Mouse (Mus musculus): ENCODE data around the gene Csf3. TPM values are rescaled to one million over a fixed set of nuclear protein-coding genes. Genes with fewer than 3 reads are reported as not detected.
"Not testable (repeated sequence)": the region's sequence is repeated elsewhere in the genome, so short reads cannot be mapped to it uniquely, and the experiment has no call there.

The Csf3 gene
- polyA plus RNA-seq (2014; fragmentation: Nextera tagmentation; extraction: Ambion mirVana), result not detected in 2 replicates

DNA sequence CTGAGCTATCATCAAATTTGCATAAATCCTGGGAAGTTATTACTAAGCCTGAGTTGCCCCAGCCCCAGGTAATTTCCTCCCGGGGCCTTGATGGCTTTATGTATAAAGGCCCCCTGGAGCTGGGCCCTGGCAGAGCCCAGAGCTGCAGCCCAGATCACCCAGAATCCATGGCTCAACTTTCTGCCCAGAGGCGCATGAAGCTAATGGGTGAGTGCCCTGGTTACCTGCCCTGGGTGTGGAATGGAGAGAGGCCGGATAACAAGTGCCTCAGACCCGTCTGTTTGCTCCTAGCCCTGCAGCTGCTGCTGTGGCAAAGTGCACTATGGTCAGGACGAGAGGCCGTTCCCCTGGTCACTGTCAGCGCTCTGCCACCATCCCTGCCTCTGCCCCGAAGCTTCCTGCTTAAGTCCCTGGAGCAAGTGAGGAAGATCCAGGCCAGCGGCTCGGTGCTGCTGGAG, at the start of gene Csf3:
TSS of gene Csf3 (plus strand) at position 51 of the 458 bp plus-strand sequence.
- H3K9me3 ChIP-seq (ENCODE audit: control insufficient read depth, low read length), result no peaks in the 10 kb centered on the region
- H3K36me3 ChIP-seq (ENCODE audit: control insufficient read depth, insufficient read depth, low read length), result peaks cover 20% of the 10 kb centered on the region
- no peak within 1 kb of the TSS for H3K4me2 ChIP-seq (ENCODE audit: low read depth, low read length)
- H3K27ac ChIP-seq (ENCODE audit: low read depth, low read length), result no peak within 1 kb of the TSS
- no peak within 1 kb of the TSS for H3K9ac ChIP-seq (replicated peaks; ENCODE audit: low read depth, low read length)
- H3K4me1 ChIP-seq (ENCODE audit: control insufficient read depth, insufficient read depth, low read length), result no peaks in the 10 kb centered on the region
- H3K4me3 ChIP-seq (ENCODE audit: low read depth, low read length), result no peak within 1 kb of the TSS
- 32% methylated on average over 10 of the region's 10 CpGs for WGBS
- no peak for ATAC-seq (ENCODE audit: low read depth)
- no peaks in the 10 kb centered on the region for H3K27me3 ChIP-seq (ENCODE audit: control insufficient read depth, insufficient read depth, low read length)

DNA sequence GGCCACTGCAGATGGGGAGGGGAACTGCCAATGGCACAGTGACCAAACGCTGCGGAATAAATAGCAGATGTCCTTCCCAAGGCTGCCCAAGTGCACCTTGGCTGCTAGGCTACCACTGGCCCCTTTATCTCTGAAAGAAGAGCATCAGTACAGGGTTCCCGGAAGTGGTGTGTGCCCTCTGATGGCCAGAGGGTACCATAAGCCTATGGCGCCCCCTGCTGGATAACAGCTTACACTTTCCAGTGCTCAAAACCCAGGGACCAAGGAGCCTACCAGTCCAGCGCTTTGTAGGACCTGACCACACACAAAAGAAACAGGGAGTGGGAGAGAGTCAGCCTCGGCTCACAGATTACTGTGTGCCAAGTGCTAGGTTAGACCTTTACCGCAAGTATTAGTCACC, 46.0 kb upstream of the Csf3 start:
- not testable (repeated sequence) for H3K9ac ChIP-seq (replicated peaks; ENCODE audit: low read depth, low read length); H3K27me3 ChIP-seq (ENCODE audit: control insufficient read depth, insufficient read depth, low read length); H3K9me3 ChIP-seq (ENCODE audit: control insufficient read depth, low read length); H3K36me3 ChIP-seq (ENCODE audit: control insufficient read depth, insufficient read depth, low read length); H3K4me2 ChIP-seq (ENCODE audit: low read depth, low read length); H3K27ac ChIP-seq (ENCODE audit: low read depth, low read length); H3K4me1 ChIP-seq (ENCODE audit: control insufficient read depth, insufficient read depth, low read length); H3K4me3 ChIP-seq (ENCODE audit: low read depth, low read length); ATAC-seq (ENCODE audit: low read depth)
- WGBS, result 14% methylated on average over 7 of the region's 7 CpGs

DNA sequence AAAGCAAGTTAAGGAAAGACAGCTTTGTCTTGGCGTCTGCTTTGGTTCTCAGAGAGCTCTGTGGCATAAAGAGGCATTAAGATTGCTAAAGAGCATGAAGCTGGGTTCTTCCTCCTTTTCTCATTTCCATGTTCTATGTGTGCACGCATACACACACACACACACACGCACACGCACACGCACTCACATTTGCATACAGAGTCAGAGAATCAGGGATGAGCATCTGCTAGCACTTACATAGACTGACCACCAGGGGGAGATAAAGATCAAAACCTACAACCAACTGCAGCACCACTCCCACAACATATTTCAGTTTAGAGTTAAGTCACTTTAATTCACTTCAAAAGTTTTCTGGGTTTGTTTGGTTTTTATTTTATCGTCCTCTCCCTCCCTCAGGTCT, 40.5 kb upstream of the Csf3 start:
- Histone ChIP-seq H3K36me3 (ENCODE audit: control insufficient read depth, insufficient read depth, low read length) (no peaks in the 10 kb centered on the region), H3K4me1 (ENCODE audit: control insufficient read depth, insufficient read depth, low read length) (no peaks in the 10 kb centered on the region), H3K27me3 (ENCODE audit: control insufficient read depth, insufficient read depth, low read length) (no peaks in the 10 kb centered on the region), H3K4me3 (ENCODE audit: low read depth, low read length) (no peak overlapping the region), H3K9me3 (ENCODE audit: control insufficient read depth, low read length) (no peaks in the 10 kb centered on the region), H3K27ac (ENCODE audit: low read depth, low read length) (no peak overlapping the region), H3K4me2 (ENCODE audit: low read depth, low read length) (no peak overlapping the region), H3K9ac (replicated peaks; ENCODE audit: low read depth, low read length) (no peak overlapping the region)
- ATAC-seq (ENCODE audit: low read depth), result 0 out of 2 replicates have a peak, but pooled peaks have one; percentile 46
- WGBS, result 5% methylated on average over 6 of the region's 6 CpGs

DNA sequence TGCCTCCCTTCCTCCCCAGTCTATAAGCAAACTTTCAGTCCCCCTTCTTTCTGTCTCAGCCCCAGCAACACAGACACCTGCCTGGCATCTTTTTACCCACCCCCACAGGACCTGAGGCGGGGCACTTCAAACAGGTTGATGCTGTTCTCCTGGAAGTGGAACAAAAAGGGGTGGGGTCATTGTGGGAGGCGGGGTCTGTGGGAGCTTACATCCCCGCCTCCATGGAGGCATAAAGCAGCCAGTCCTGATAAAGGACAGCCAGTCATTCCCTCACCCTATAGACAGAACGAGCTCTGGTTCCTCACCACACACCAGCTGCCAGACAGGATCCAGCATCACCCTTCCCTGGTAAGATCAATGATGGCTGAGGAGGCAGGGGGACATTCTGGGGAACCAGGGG, 37.0 kb upstream of the Csf3 start, which contains the start of gene Gsdma:
TSS of gene Gsdma (plus strand) at position 261 of the 400 bp plus-strand sequence.
- Histone ChIP-seq H3K27me3 (ENCODE audit: control insufficient read depth, insufficient read depth, low read length) (no peaks in the 10 kb centered on the region), H3K9me3 (ENCODE audit: control insufficient read depth, low read length) (no peaks in the 10 kb centered on the region), H3K27ac (ENCODE audit: low read depth, low read length) (no peak within 1 kb of the TSS), H3K4me1 (ENCODE audit: control insufficient read depth, insufficient read depth, low read length) (no peaks in the 10 kb centered on the region), H3K4me2 (ENCODE audit: low read depth, low read length) (no peak within 1 kb of the TSS), H3K4me3 (ENCODE audit: low read depth, low read length) (no peak within 1 kb of the TSS), H3K9ac (replicated peaks; ENCODE audit: low read depth, low read length) (no peak within 1 kb of the TSS), H3K36me3 (ENCODE audit: control insufficient read depth, insufficient read depth, low read length) (no peaks in the 10 kb centered on the region)
- WGBS, result 27% methylated on average over 4 of the region's 4 CpGs
- ATAC-seq (ENCODE audit: low read depth), result no peak

DNA sequence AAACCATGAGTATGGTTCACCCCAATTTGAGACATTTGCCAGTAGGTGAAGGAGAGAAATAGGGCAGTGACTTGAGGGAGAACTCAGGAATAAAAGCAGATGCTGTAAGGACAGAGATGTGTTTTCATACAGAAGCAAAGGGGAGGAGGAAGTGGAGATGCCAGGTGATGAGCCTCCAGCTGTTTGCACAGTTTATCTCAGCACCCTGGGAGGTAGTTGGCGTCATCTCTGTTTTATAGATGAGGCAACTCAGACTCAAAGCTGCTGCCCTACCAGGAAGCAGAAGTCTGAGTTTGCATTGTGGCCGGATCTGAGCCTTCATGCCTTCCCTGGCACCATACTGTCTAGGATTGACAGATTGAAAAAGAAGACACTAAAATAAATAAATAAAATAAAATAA, 32.1 kb upstream of the Csf3 start:
- no peaks in the 10 kb centered on the region for H3K4me1 ChIP-seq (ENCODE audit: control insufficient read depth, insufficient read depth, low read length)
- no peak for ATAC-seq (ENCODE audit: low read depth)
- 70% methylated on average over 2 of the region's 2 CpGs for WGBS
- no peaks in the 10 kb centered on the region for H3K9me3 ChIP-seq (ENCODE audit: control insufficient read depth, low read length)
- H3K27ac ChIP-seq (ENCODE audit: low read depth, low read length), result no peak overlapping the region
- H3K36me3 ChIP-seq (ENCODE audit: control insufficient read depth, insufficient read depth, low read length), result no peaks in the 10 kb centered on the region
- H3K9ac ChIP-seq (replicated peaks; ENCODE audit: low read depth, low read length), result no peak overlapping the region
- H3K27me3 ChIP-seq (ENCODE audit: control insufficient read depth, insufficient read depth, low read length), result no peaks in the 10 kb centered on the region
- no peak overlapping the region for H3K4me3 ChIP-seq (ENCODE audit: low read depth, low read length)
- H3K4me2 ChIP-seq (ENCODE audit: low read depth, low read length), result no peak overlapping the region

DNA sequence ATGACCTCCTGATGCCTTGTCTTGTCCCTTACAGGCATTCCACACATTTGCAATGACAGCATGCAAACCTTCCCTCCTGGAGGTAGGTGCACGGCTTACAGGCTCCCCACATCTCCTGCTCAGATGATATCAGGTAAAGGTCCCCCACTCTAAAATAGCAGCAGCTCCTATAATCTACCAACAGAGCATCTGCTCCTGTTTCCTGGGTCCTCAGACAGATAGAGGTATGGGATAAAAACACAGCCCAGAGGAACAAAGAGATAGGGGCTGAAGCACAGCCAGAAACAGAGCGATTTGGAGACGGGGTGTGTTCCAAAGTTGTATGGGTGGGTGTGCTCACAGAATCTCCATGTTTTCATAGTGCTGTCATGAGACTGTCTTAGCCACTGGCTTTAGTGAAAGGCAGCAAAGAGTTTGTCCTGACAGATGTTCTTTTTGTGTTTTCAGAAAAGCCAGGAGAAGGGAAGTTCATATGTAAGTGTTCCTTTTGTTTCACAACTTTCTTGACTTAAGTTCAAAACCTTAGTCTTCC, 29.7 kb upstream of the Csf3 start:
- Histone ChIP-seq H3K9me3 (ENCODE audit: control insufficient read depth, low read length) (no peaks in the 10 kb centered on the region), H3K4me2 (ENCODE audit: low read depth, low read length) (no peak overlapping the region), H3K9ac (replicated peaks; ENCODE audit: low read depth, low read length) (no peak overlapping the region), H3K27me3 (ENCODE audit: control insufficient read depth, insufficient read depth, low read length) (no peaks in the 10 kb centered on the region), H3K4me1 (ENCODE audit: control insufficient read depth, insufficient read depth, low read length) (no peaks in the 10 kb centered on the region), H3K27ac (ENCODE audit: low read depth, low read length) (no peak overlapping the region), H3K4me3 (ENCODE audit: low read depth, low read length) (no peak overlapping the region), H3K36me3 (ENCODE audit: control insufficient read depth, insufficient read depth, low read length) (no peaks in the 10 kb centered on the region)
- ATAC-seq (ENCODE audit: low read depth), result no peak
- WGBS, result 75% methylated on average over 3 of the region's 3 CpGs

DNA sequence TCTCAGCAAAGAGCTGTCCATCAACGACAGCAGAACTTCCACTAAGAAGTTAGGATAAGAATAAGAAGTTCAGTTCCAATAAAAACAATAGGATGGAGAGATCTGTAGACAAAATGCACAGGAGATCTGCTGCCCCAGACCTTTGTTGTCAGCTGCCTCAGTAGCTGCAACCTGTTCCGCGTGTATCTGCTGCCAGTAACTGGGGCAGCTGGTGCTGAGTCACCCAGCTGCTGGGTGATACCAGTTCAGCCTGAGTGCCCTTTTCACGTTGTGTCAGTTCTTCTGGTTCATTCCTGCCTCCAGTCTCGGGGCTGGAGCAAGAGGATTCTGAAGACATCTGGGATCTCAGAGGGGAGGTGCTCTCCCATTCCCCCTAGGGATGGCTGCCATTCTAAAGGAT, 29.2 kb upstream of the Csf3 start:
- Histone ChIP-seq H3K4me3 (ENCODE audit: low read depth, low read length) (no peak overlapping the region), H3K9ac (replicated peaks; ENCODE audit: low read depth, low read length) (no peak overlapping the region), H3K27ac (ENCODE audit: low read depth, low read length) (no peak overlapping the region), H3K36me3 (ENCODE audit: control insufficient read depth, insufficient read depth, low read length) (no peaks in the 10 kb centered on the region), H3K27me3 (ENCODE audit: control insufficient read depth, insufficient read depth, low read length) (no peaks in the 10 kb centered on the region), H3K4me2 (ENCODE audit: low read depth, low read length) (no peak overlapping the region), H3K9me3 (ENCODE audit: control insufficient read depth, low read length) (no peaks in the 10 kb centered on the region), H3K4me1 (ENCODE audit: control insufficient read depth, insufficient read depth, low read length) (no peaks in the 10 kb centered on the region)
- no peak for ATAC-seq (ENCODE audit: low read depth)
- WGBS, result 60% methylated on average over 5 of the region's 5 CpGs

DNA sequence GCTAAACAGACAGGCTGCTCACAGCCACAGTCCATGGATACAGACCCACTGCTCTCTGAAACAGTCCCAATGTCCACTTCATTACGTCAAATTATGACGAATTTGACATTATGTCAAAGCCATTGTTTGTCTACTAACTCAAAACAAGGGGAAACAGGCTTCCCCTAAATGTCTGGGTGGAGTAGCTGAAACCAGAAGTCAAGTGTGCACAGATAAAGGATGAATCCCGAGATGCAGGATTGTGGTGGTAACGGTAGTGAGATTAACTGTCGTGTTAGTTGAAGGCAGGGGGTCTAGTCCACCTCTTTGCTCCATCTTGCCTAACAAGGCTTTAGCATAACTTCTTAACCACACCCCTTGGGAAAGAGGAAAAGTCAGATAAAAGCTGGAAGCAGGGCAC, 28.6 kb upstream of the Csf3 start:
- Histone ChIP-seq H3K27me3 (ENCODE audit: control insufficient read depth, insufficient read depth, low read length) (no peaks in the 10 kb centered on the region), H3K9ac (replicated peaks; ENCODE audit: low read depth, low read length) (no peak overlapping the region), H3K36me3 (ENCODE audit: control insufficient read depth, insufficient read depth, low read length) (no peaks in the 10 kb centered on the region), H3K4me2 (ENCODE audit: low read depth, low read length) (no peak overlapping the region), H3K9me3 (ENCODE audit: control insufficient read depth, low read length) (no peaks in the 10 kb centered on the region), H3K27ac (ENCODE audit: low read depth, low read length) (no peak overlapping the region), H3K4me3 (ENCODE audit: low read depth, low read length) (no peak overlapping the region), H3K4me1 (ENCODE audit: control insufficient read depth, insufficient read depth, low read length) (no peaks in the 10 kb centered on the region)
- WGBS, result 88% methylated on average over 5 of the region's 5 CpGs
- ATAC-seq (ENCODE audit: low read depth), result no peak

DNA sequence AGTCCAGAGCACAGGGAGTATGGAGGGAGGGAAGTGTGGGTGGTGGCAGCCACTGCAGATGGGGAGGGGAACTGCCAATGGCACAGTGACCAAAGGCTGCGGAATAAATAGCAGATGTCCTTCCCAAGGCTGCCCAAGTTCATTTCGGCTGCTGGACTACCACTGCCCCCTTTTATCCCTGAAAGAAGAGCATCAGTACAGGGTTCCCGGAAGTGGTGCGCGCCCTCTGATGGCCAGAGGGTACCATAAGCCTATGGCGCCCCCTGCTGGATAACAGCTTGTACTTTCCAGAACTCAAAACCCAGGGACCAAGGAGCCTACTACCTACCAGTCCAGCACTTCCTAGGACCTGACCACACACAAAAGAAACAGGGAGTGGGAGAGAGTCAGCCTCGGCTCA, 27.9 kb upstream of the Csf3 start:
- not testable (repeated sequence) for H3K4me2 ChIP-seq (ENCODE audit: low read depth, low read length); H3K4me3 ChIP-seq (ENCODE audit: low read depth, low read length); H3K27ac ChIP-seq (ENCODE audit: low read depth, low read length); H3K27me3 ChIP-seq (ENCODE audit: control insufficient read depth, insufficient read depth, low read length); H3K36me3 ChIP-seq (ENCODE audit: control insufficient read depth, insufficient read depth, low read length); H3K9me3 ChIP-seq (ENCODE audit: control insufficient read depth, low read length); H3K9ac ChIP-seq (replicated peaks; ENCODE audit: low read depth, low read length); H3K4me1 ChIP-seq (ENCODE audit: control insufficient read depth, insufficient read depth, low read length); ATAC-seq (ENCODE audit: low read depth)
- WGBS, result 6% methylated on average over 6 of the region's 7 CpGs

All from neural tube, embryonic 14.5 days (tissue).